Mouse (Mus musculus) E14TG2a.4 (cell line): Measurements from ENCODE around the gene Plcxd2.
A peak's percentile ranks its signal among the peaks of the same experiment; 100 is the strongest.

Source experiments
- H3K27me3 ChIP-seq: 2 replicates; pipeline ENCODE4 v1.6.1; 2014; ENCODE audit warnings: low read length, control low read depth; ENCODE audit not compliant: insufficient read depth
- H3K36me3 ChIP-seq: 2 replicates; pipeline ENCODE4 v1.6.1; 2014; ENCODE audit warnings: low read length, control low read depth; ENCODE audit not compliant: insufficient read depth
- H3K4me1 ChIP-seq: replicated peaks from 2 replicates; pipeline ENCODE4 v1.6.1; 2014; ENCODE audit warnings: low read depth, low read length, control low read depth
- H3K4me3 ChIP-seq: replicated peaks from 2 replicates; pipeline ENCODE4 v1.5.1; 2014; ENCODE audit warnings: mild to moderate bottlenecking, low read length
- H3K9me3 ChIP-seq: 2 replicates; pipeline ENCODE4 v1.6.1; 2014; ENCODE audit warnings: low read length, control low read depth
- CTCF ChIP-seq: conservative IDR thresholded peaks from 2 replicates; pipeline ENCODE4 v1.5.1; 2014; ENCODE audit warnings: low read length
- NANOG ChIP-seq: IDR thresholded peaks from 2 replicates; pipeline ENCODE4 v1.6.1; 2014; ENCODE audit warnings: borderline replicate concordance, low read length, mixed read lengths
- POU5F1 ChIP-seq: IDR thresholded peaks from 2 replicates; pipeline ENCODE4 v1.6.1; 2014; ENCODE audit warnings: low read length, borderline replicate concordance

Gene Plcxd2

GRCm38 (mm10) chr16:46010153-46010905 is at the start of gene Plcxd2:
Plcxd2 (minus strand) TSS chr16:46010218.
- H3K9me3 ChIP-seq: no peaks in the 10 kb centered on the region
- peaks cover 13% of the 10 kb centered on the region for H3K4me1 ChIP-seq
- H3K27me3 ChIP-seq: peaks cover 13% of the 10 kb centered on the region
- no peaks in the 10 kb centered on the region for H3K36me3 ChIP-seq
- TF ChIP-seq NANOG (no peak), CTCF (no peak), POU5F1 (no peak)
- peak within 1 kb of the TSS; percentile 86 for H3K4me3 ChIP-seq

GRCm38 (mm10) chr16:46046906-46047305 is 36.9 kb upstream of the Plcxd2 start:
- Histone ChIP-seq H3K36me3 (no peaks in the 10 kb centered on the region), H3K9me3 (no peaks in the 10 kb centered on the region; the same call in 1 of the 2 replicates), H3K27me3 (no peaks in the 10 kb centered on the region), H3K4me1 (peaks cover 11% of the 10 kb centered on the region; the same call in 1 of the 2 replicates), H3K4me3 (no peak overlapping the region)
- TF ChIP-seq POU5F1 (no peak), NANOG (peak; percentile 33; the same call in 1 of the 2 replicates), CTCF (no peak)

GRCm38 (mm10) chr16:46036261-46036660 is 26.2 kb upstream of the Plcxd2 start:
- Histone ChIP-seq H3K4me1 (no peaks in the 10 kb centered on the region), H3K4me3 (no peak overlapping the region), H3K27me3 (no peaks in the 10 kb centered on the region), H3K9me3 (peaks cover 11% of the 10 kb centered on the region), H3K36me3 (no peaks in the 10 kb centered on the region)
- TF ChIP-seq NANOG: no peak
- TF ChIP-seq POU5F1: no peak
- TF ChIP-seq CTCF: no peak

- no peak for TF ChIP-seq POU5F1
- TF ChIP-seq NANOG: no peak
- no peak for TF ChIP-seq CTCF
- Histone ChIP-seq H3K36me3 (no peaks in the 10 kb centered on the region), H3K4me3 (no peak overlapping the region), H3K27me3 (no peaks in the 10 kb centered on the region), H3K4me1 (no peaks in the 10 kb centered on the region), H3K9me3 (no peaks in the 10 kb centered on the region)
These were observed 23.9 kb upstream of the Plcxd2 start for GRCm38 (mm10) chr16:46033896-46034295.

GRCm38 (mm10) chr16:46022958-46023491 is 13.0 kb upstream of the Plcxd2 start:
- TF ChIP-seq POU5F1 (no peak), CTCF (no peak), NANOG (no peak)
- Histone ChIP-seq H3K4me3 (no peak overlapping the region), H3K36me3 (no peaks in the 10 kb centered on the region)

GRCm38 (mm10) chr16:46022189-46022928 is 12.3 kb upstream of the Plcxd2 start:
- TF ChIP-seq NANOG (no peak), CTCF (peak; percentile 47), POU5F1 (no peak)
- Histone ChIP-seq H3K4me1 (no peaks in the 10 kb centered on the region), H3K4me3 (no peak overlapping the region), H3K27me3 (0 out of 2 replicates have a peak, but pooled peaks cover 4% of the 10 kb centered on the region), H3K9me3 (no peaks in the 10 kb centered on the region), H3K36me3 (no peaks in the 10 kb centered on the region)

More at GRCm38 (mm10) chr16:46022958-46023491, 13.0 kb upstream of the Plcxd2 start:
- no peaks in the 10 kb centered on the region for H3K4me1 ChIP-seq
- no peaks in the 10 kb centered on the region for H3K9me3 ChIP-seq
- 0 out of 2 replicates have a peak, but pooled peaks cover 4% of the 10 kb centered on the region for H3K27me3 ChIP-seq

- Histone ChIP-seq H3K27me3 (0 out of 2 replicates have a peak, but pooled peaks cover 4% of the 10 kb centered on the region), H3K36me3 (no peaks in the 10 kb centered on the region), H3K9me3 (no peaks in the 10 kb centered on the region), H3K4me3 (no peak overlapping the region), H3K4me1 (no peaks in the 10 kb centered on the region)
- TF ChIP-seq POU5F1: no peak
- TF ChIP-seq NANOG: no peak
- TF ChIP-seq CTCF: no peak
These were observed 11.3 kb upstream of the Plcxd2 start for GRCm38 (mm10) chr16:46021302-46021701.

GRCm38 (mm10) chr16:46020396-46020795 is 10.4 kb upstream of the Plcxd2 start:
- H3K27me3 ChIP-seq: 0 out of 2 replicates have a peak, but pooled peaks cover 4% of the 10 kb centered on the region
- no peaks in the 10 kb centered on the region for H3K9me3 ChIP-seq
- H3K4me3 ChIP-seq: no peak overlapping the region
- H3K4me1 ChIP-seq: no peaks in the 10 kb centered on the region
- TF ChIP-seq POU5F1 (no peak), CTCF (no peak), NANOG (no peak)
- H3K36me3 ChIP-seq: no peaks in the 10 kb centered on the region
